Mouse (Mus musculus) T-helper 2 cell (primary cell): ENCODE data around the gene Pank2.

Source experiments
- in situ Hi-C: fragments of 300-600 bp; cut with MboI, MseI; formaldehyde crosslinking; loops from one replicate; pipeline ENCODE4 v1.15.1; 2025; ENCODE audit warnings: high pct_unique_total_duplicates

Pank2 gene

GRCm38 (mm10) chr2:131323675-131324074, 61.4 kb downstream of the Pank2 start:
- in situ Hi-C loops = no loop called here

GRCm38 (mm10) chr2:131326044-131326443, 63.7 kb downstream of the Pank2 start:
- in situ Hi-C loops = no loop called here

GRCm38 (mm10) chr2:131328981-131329380, 66.7 kb downstream of the Pank2 start:
- in situ Hi-C loops = no loop called here

GRCm38 (mm10) chr2:131330548-131330947, 68.3 kb downstream of the Pank2 start:
- in situ Hi-C loops = no loop called here

DNA sequence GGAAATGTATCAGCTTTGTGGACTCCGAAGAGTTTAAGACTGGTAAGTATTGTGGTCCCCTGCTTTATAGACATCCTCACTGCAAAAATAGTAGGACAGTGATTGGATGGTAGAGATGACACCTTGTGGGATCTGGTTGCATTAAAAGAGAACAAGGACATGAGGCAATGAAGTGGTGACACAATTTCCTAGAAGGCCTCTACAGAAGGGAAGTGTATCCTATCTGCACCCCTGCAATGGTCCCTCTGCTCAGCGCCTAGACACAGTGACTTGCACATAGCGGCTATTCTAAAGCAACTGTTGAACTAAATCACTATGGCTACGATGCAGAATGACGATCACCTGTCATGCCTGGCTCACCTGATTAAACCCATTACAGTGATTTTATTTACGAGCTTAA, 75.3 kb downstream of the Pank2 start:
- in situ Hi-C loops = no loop called here

DNA sequence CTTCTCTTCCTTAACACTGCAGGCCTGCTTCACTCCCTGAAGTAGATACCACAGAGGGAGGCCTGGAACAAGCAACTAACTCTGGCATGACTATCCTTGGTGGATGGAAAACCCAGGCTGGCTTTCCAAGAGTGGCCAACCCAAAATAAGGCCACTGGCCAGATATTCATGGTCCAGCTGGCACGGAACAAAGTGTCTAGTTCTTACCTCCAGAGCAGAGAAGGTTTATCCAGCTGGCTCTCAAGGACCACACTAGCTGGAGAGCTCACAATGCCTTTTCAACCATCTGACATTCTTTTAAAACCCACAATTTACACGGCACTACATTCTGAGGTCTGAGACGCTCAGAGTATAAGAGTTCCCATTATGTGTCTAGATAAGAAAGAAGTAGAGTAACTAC, 82.2 kb downstream of the Pank2 start:
- in situ Hi-C loops = no loop called here

DNA sequence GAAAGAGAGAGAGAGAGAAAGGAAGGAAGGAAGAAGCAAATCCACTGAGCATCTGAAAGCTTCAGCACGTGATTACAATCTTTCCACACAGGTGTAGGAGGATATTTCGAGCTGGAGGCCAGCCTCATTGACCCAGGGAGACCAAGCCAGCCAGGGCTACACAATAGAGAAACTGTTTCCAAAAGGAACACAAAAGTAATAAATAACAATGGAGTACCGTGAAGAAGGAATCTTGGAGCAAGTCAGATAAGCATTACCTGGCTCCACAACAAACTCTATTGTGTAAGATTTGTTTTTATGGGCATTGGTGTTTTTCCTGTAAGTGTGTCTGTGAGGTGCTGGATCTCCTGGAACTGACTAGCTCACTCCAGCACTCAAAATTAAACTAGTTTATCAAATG, 83.3 kb downstream of the Pank2 start:
- in situ Hi-C loops = no loop called here
